Mouse (Mus musculus) spleen, adult 2 months (tissue): ENCODE results near the gene Ube2s. TPM values are rescaled to one million over a fixed set of nuclear protein-coding genes. Genes with fewer than 3 reads are reported as not detected.

Experiments
- DNase-seq, 2 experiments: peaks; one replicate each; pipeline versions ENCODE4 v3.0.0 to v3.0.0-alpha.2; 2012 to 2021; ENCODE audit warnings: low spot score in 2 of 2, low read depth in 1 of 2
- H3K27ac ChIP-seq: fragments of 200-500 bp; 2 replicates; pipeline ENCODE4 v1.5.1; 2012; ENCODE audit warnings: low read length, inconsistent platforms; ENCODE audit not compliant: insufficient read depth
- H3K27me3 ChIP-seq: fragments of 200-500 bp; 2 replicates; pipeline ENCODE4 v1.6.1; 2012; ENCODE audit warnings: mild to moderate bottlenecking, moderate library complexity, low read length, inconsistent platforms; ENCODE audit not compliant: control insufficient read depth, insufficient read depth
- H3K36me3 ChIP-seq: fragments of 200-500 bp; 2 replicates; pipeline ENCODE4 v1.6.1; 2012; ENCODE audit warnings: mild to moderate bottlenecking, low read length, inconsistent platforms; ENCODE audit not compliant: control insufficient read depth, insufficient read depth
- H3K4me1 ChIP-seq: fragments of 200-500 bp; 2 replicates; pipeline ENCODE4 v1.6.1; 2011; ENCODE audit warnings: inconsistent platforms; ENCODE audit not compliant: control insufficient read depth, insufficient read depth, insufficient read length
- H3K4me3 ChIP-seq: fragments of 200-500 bp; 2 replicates; pipeline ENCODE4 v1.5.1; 2011; ENCODE audit warnings: mild to moderate bottlenecking, inconsistent platforms; ENCODE audit not compliant: insufficient read depth, insufficient read length; ENCODE audit errors: extremely low read depth
- CTCF ChIP-seq: fragments of 200-500 bp; IDR thresholded peaks from 2 replicates; pipeline ENCODE4 v1.5.1; 2011; ENCODE audit warnings: mild to moderate bottlenecking, inconsistent platforms; ENCODE audit not compliant: insufficient read depth, insufficient read length, insufficient replicate concordance; ENCODE audit errors: extremely low read depth
- POLR2A ChIP-seq: fragments of 200-500 bp; IDR thresholded peaks from 2 replicates; pipeline ENCODE4 v1.6.1; 2011; ENCODE audit warnings: low read depth, low read length, inconsistent platforms
- WGBS: fragments of 180-500 bp; shearing (Covaris S2); methylation state at CpG from one replicate; pipeline ENCODE4 v1.1.7; 2018; 5-methylcytosine and 5-hydroxymethylcytosine counted together
- polyA plus RNA-seq: library from polyadenylated mRNA; depleted of rRNA; stranded (reverse); fragments of >200 nt; gene quantifications from 2 replicates; pipeline ENCODE4 v1.2.3, GENCODE M21; 2012; rRNA removed

The Ube2s gene
- polyA plus RNA-seq, 1 experiment, result 167 TPM

DNA sequence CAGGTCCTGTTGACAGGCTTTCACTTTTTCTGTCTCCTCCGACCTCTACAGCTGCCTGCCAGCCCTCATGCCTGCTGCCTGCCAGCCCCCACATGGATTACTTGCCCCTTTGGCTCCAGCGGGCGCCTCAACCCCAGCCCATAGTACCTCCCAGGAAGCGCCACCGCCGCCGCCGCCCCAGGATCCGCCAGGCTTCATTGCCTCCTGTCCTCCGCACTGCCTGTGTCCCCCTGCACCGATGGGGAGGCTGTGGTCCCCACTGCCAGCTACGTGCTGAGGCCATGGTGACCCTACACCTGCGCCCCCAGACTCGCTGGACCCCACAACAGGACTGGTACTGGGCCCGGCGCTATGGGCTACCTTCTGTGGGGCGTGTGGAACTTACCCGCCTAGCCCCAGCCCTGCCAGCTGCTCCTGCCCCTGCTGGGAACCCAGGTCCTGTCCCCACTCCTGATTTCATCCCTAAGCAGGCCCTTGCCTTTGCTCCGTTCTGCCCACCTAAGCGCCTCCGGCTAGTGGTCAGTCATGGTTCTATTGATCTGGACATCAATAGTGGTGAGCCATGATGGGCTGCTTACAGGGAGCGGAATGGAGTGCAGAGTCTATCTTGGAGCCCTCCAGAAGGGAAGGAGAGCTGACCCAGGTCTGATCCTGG is 65.9 kb downstream of the Ube2s start:
- no peaks in the 10 kb centered on the region for H3K27me3 ChIP-seq
- TF ChIP-seq POLR2A, result no peak
- H3K36me3 ChIP-seq, result peaks cover 7% of the 10 kb centered on the region
- 94% methylated on average over 22 of the region's 22 CpGs for WGBS
- no peak overlapping the region for H3K4me3 ChIP-seq
- H3K27ac ChIP-seq, result no peak overlapping the region
- DNase-seq, result no peak
- no peaks in the 10 kb centered on the region for H3K4me1 ChIP-seq

DNA sequence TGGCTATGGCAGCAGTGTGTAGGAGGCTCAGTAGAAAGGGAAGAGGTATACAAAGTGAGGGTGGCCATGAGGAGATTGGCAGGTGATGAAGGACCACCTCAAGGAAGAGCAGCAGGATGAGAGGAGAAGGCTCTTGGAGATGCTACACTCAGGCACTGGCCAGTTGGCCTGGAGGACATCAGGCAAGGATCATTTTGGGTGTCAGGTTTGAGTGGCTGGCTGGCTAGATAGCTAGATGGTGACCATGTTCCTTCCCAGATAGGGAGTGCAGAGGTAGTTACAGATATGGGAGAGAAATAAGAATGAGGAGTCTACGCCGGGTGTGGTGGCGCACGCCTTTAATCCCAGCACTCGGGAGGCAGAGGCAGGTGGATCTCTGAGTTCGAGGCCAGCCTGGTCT is 67.5 kb downstream of the Ube2s start:
- no peak for DNase-seq
- no peak overlapping the region for H3K27ac ChIP-seq
- no peaks in the 10 kb centered on the region for H3K27me3 ChIP-seq
- no peak for TF ChIP-seq CTCF
- no peak for TF ChIP-seq POLR2A
- peaks cover 2% of the 10 kb centered on the region; the same call in 1 of the 2 replicates for H3K4me1 ChIP-seq
- WGBS, result 89% methylated on average over 6 of the region's 6 CpGs
- no peak overlapping the region for H3K4me3 ChIP-seq
- peaks cover 7% of the 10 kb centered on the region for H3K36me3 ChIP-seq

Other genes starting within 250 kb of the Ube2s start
- gene Ptprh, start 208.5 kb downstream of the Ube2s start, polyA plus RNA-seq, result 0.07 and 0.11 TPM in 2 replicates
- gene Tmem86b, start 181.2 kb downstream of the Ube2s start, polyA plus RNA-seq, result 31.9 and 32.7 TPM in 2 replicates
- 136 and 159 TPM in 2 replicates for gene Ppp6r1, start 153.6 kb downstream of the Ube2s start, polyA plus RNA-seq
- 32.2 and 37.3 TPM in 2 replicates for gene Hspbp1, start 127.5 kb downstream of the Ube2s start, polyA plus RNA-seq
- 0.84 and 1.3 TPM in 2 replicates for gene Brsk1, start 122.0 kb downstream of the Ube2s start, polyA plus RNA-seq
- gene Tmem150b, start 87.3 kb downstream of the Ube2s start, polyA plus RNA-seq, result 3.8 and 3.9 TPM in 2 replicates
- 105 and 138 TPM in 2 replicates for gene Kmt5c, start 72.5 kb downstream of the Ube2s start, polyA plus RNA-seq
- 14.5 and 44.8 TPM in 2 replicates for gene Cox6b2, start 59.5 kb downstream of the Ube2s start, polyA plus RNA-seq
- gene Fam71e2, start 41.3 kb downstream of the Ube2s start, polyA plus RNA-seq, result not detected in 2 replicates
- 0.09 and 0.23 TPM in 2 replicates for gene Il11, start 29.7 kb downstream of the Ube2s start, polyA plus RNA-seq
- gene Tmem190, start 29.7 kb downstream of the Ube2s start, polyA plus RNA-seq, result not detected in 2 replicates
- gene Tmem238, start 22.9 kb downstream of the Ube2s start, polyA plus RNA-seq, result 17.5 and 34.9 TPM in 2 replicates
- gene Rpl28, start 19.7 kb downstream of the Ube2s start, polyA plus RNA-seq, result 316 and 418 TPM in 2 replicates
- 0.16 and 0.23 TPM in 2 replicates for gene Shisa7, start 32.1 kb upstream of the Ube2s start, polyA plus RNA-seq
- gene Isoc2b, start 57.7 kb upstream of the Ube2s start, polyA plus RNA-seq, result 7.2 and 12.1 TPM in 2 replicates
- 14.5 and 15.3 TPM in 2 replicates for gene Isoc2a, start 64.6 kb upstream of the Ube2s start, polyA plus RNA-seq
- gene Gm36210, start 93.9 kb upstream of the Ube2s start, polyA plus RNA-seq, result 0.08 TPM in 1 of 2 replicates, not detected in the other
- gene Zfp628, start 102.6 kb upstream of the Ube2s start, polyA plus RNA-seq, result 19.2 and 26.9 TPM in 2 replicates
- 2.8 and 3.2 TPM in 2 replicates for gene Nat14, start 109.4 kb upstream of the Ube2s start, polyA plus RNA-seq
- gene Ssc5d, start 113.2 kb upstream of the Ube2s start, polyA plus RNA-seq, result 1.7 and 1.8 TPM in 2 replicates
- gene Sbk2, start 151.8 kb upstream of the Ube2s start, polyA plus RNA-seq, result 1.9 TPM in 2 replicates
- gene Sbk3, start 158.6 kb upstream of the Ube2s start, polyA plus RNA-seq, result 0.05 and 0.06 TPM in 2 replicates
- gene Zfp579, start 183.6 kb upstream of the Ube2s start, polyA plus RNA-seq, result 30.2 and 39.9 TPM in 2 replicates
- 24.2 and 32.0 TPM in 2 replicates for gene Zfp524, start 201.8 kb upstream of the Ube2s start, polyA plus RNA-seq
- gene Fiz1, start 202.1 kb upstream of the Ube2s start, polyA plus RNA-seq, result 26.8 and 33.2 TPM in 2 replicates
- gene Gm44973, start 202.9 kb upstream of the Ube2s start, polyA plus RNA-seq, result 0.12 TPM in 1 of 2 replicates, not detected in the other
- 47.9 and 58.4 TPM in 2 replicates for gene Zfp865, start 207.8 kb upstream of the Ube2s start, polyA plus RNA-seq
- 0.43 and 0.54 TPM in 2 replicates for gene Ccdc106, start 208.0 kb upstream of the Ube2s start, polyA plus RNA-seq
- gene 4632433K11Rik, start 221.5 kb upstream of the Ube2s start, polyA plus RNA-seq, result not detected in 2 replicates
- 4.2 and 5.4 TPM in 2 replicates for gene Zfp784, start 225.9 kb upstream of the Ube2s start, polyA plus RNA-seq
- 12.7 and 24.9 TPM in 2 replicates for gene Zfp580, start 238.9 kb upstream of the Ube2s start, polyA plus RNA-seq
- 210 and 216 TPM in 2 replicates for gene U2af2, start 249.6 kb upstream of the Ube2s start, polyA plus RNA-seq